Mouse (Mus musculus) liver, adult 2 months (tissue): ENCODE results near the gene Ciz1.

Source experiments
- CTCF ChIP-seq: fragments of 200-500 bp; IDR thresholded peaks from 2 replicates; pipeline ENCODE4 v1.5.1; 2011; ENCODE audit warnings: low read depth, low read length, control low read depth
- POLR2A ChIP-seq: fragments of 200-500 bp; IDR thresholded peaks from 2 replicates; pipeline ENCODE4 v1.6.1; 2011; ENCODE audit warnings: low read length, control low read depth; ENCODE audit not compliant: insufficient read depth; ENCODE audit errors: extremely low read depth

DNA sequence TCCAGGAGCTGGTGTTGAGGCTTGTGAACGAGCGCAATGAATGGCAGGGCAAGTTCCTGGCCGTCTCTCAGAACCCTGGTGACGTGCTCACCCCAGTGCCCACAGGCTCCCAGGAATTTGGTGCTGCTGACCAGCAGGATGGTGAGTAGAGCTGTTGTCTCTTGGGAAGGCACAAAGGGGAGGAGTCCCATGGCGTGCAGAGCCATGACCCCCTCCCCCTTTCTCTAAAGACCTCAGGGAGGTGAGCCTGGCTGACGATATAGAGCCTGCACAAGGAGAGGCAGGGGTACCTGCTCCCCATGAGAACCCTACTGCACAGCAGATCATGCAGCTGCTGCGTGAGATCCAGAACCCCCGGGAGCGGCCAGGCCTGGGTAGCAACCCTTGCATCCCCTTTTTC lies 46.0 kb upstream of the Ciz1 start:
- TF ChIP-seq CTCF (no peak), POLR2A (no peak)
